Mouse (Mus musculus) monocyte, adult 59 days (primary cell): ENCODE results near the gene Frmd5. TPM values are rescaled to one million over a fixed set of nuclear protein-coding genes. Genes with fewer than 3 reads are reported as not detected.

ENCODE experiments used
- total RNA-seq, 2 experiments: library from RNA; stranded (reverse); gene quantifications; one replicate each; pipeline ENCODE4 v1.2.4; 2023

The Frmd5 gene
- under 1 TPM; 0.31 to 0.85 TPM for total RNA-seq

DNA sequence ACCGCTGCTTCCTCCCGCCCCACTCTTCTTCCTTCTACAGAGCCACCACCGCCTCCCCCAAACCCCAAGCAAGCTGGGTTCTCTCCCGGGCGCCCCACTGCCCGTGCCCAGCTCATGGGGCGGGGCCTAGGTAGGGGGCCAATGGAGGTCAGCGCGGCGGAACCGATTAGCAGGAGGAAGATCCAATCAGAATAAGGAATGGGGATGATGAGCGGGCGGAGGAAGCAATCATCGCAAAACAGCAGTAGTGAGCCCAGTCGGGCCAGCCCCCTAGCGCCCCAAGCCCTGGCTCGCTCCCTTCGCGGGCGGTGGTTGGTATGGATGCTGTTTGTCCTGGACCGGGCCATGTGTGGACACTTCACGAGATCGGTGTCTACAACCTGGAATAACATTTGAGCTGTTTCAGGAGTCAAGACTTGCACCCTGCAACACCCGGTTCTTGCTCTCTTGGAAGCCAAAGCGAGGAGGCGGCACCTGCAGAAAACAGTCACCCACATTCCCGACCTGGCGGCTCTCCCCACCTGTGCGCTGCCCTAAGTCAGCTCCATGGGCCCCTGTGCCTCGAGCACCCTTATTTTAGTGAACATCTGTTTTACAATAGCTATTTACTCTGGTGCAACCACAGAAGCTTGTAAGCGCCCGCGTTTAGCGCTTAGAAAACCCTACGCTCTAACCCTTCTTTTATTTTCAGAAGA, at the start of gene Frmd5:
Gene Frmd5 (minus strand): TSS at position 129 of the 695 bp plus-strand sequence.

DNA sequence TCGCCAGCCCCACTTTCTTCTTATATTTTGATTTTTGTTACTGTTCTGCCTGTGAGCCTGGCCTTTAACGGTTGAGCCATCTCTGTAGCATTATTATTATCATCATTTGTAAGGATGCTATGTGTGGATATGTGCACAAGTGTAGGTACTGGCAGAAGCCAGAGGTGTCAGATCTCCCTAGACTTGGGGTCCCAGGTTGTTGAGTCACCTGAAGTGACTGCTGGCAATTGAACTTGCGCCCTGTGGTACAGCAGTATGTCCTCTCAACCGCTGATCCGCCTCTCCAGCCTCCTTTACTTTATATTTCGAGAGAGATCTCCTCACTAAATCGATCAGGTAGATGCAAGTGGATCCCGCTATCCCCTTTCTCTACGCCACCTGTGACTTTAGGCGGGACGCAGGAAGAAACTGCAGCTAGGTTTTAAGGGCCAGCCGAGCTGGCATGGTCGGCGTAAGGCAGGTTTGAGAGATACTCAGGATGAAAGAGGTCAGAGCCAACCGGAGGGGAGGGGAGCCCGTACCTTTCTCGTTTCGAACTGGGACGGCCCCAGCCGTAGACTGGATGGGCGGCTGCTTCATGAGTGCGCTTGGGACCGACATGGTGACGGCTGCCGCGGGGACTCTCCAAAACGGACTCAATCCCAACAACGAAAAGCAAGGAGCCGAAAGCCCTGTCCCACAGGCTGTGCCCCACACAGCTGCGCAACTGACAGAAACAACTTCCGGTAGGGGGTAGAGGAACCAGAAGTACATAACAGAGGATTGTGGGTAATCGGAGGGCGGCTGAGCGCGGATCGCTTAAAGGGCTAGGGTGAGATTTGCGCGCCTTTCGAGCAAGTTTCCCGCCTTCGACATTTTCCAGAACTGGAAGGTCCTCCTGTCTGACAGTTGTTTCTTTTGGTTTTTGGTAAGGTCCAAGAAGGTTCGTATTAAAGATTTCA, 300.7 kb downstream of the Frmd5 start, which contains the start of the genes Mfap1a and Wdr76:
Gene Mfap1a (minus strand): TSS at position 724 of the 941 bp plus-strand sequence.
Gene Wdr76 (plus strand): TSS at position 782 of the 941 bp plus-strand sequence.

Other genes with a start within 250 kb of the Frmd5 start
- gene Casc4, start 59.9 kb upstream of the Frmd5 start, total RNA-seq = under 1 TPM; 0.66 to 0.70 TPM
- 10 to 100 TPM; 26.4 to 33.4 TPM for gene Ctdspl2, start 148.9 kb upstream of the Frmd5 start, total RNA-seq
- gene Mageb3, start 149.0 kb upstream of the Frmd5 start, total RNA-seq = not detected
- gene Eif3j1, start 221.5 kb upstream of the Frmd5 start, total RNA-seq = 10 to 100 TPM; 31.1 to 39.3 TPM